Mouse (Mus musculus) ZHBTc4 (cell line): Measurements from ENCODE around the gene Gm20388.
A peak's percentile ranks its signal among the peaks of the same experiment; 100 is the strongest.

Experiments used
- DNase-seq: peaks from one replicate; pipeline ENCODE4 v3.0.0-alpha.2; 2011; ENCODE audit warnings: low read depth, low spot score

The Gm20388 gene

DNA sequence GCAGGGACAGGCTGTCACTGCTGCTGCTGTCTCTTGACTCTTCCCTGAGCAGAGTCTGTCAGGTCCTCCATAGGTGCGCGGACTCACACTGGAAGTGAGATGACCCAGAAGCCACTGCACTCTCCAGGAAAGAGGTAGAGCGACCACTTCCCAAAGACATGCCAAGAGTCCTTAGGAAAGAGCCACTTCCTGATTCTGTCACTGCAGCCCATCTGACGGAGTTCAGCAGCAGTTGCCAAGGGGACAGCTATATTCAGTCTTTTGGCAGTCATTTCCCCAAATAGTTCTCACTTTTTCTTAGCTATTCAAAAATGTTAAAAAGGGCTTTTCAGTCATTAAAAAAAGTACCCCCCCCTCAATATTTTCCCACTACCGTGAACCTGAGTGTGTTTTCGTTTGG, 2111.6 kb downstream of the Gm20388 start:
- DNase-seq = no peak

DNA sequence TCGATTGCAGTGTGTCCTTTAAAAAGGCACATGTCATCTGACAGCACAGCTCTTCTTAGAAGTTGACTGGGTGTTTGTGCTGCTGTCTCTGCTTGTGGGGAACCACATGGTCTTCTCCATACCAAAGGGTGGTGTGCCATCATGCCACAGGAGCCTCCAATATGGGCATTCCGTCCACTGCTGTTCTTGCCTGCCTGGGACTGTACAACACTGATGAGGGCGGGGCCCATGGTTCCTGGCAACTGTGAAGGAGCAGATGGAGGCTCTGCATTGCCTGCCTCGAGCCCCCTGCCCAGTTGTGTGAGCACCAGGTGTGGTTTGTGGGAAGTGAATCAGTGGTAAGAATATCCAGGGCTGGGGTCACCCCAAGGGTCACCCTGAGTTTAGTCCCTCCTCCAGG, 2112.1 kb downstream of the Gm20388 start:
- DNase-seq = no peak

DNA sequence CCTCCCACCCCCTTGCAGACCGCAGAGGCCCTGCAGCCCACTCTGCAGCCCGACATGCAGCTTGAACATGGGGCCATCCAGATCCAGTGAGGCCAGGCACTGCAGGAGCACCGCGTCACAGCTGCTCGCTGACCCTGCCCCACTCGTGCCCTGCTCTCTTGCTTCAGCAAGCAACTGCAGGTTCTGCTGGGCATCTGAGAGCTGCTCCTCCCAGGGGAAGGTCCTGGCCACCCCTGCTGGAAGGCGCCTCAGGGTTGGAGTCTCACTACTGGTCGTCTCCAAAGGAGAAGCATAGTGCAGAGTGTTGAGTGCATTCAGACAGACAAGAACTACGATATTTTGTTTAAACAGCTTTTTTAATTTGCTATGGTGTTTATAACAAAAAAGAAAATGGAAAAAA, 2114.9 kb downstream of the Gm20388 start:
- no peak for DNase-seq

DNA sequence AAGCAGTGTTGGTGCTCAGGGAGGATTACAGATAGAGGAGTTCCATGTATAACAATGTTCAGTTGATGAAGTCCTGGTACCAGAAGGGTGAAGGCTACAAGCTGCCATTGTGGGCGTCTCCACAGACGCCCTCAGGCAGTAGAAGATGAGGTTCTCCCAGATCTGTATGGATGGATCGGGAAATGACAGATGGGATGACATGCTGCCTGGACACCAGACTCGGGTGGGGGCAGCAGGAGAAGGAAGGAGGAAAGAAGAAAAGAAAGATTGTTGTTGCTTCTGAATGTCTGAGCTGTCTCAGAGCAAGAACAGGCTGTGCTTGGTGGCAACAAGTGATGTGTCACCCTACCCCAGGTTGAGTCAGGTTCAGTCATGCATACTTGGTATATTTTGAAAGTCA, 2117.5 kb downstream of the Gm20388 start:
- DNase-seq = no peak

DNA sequence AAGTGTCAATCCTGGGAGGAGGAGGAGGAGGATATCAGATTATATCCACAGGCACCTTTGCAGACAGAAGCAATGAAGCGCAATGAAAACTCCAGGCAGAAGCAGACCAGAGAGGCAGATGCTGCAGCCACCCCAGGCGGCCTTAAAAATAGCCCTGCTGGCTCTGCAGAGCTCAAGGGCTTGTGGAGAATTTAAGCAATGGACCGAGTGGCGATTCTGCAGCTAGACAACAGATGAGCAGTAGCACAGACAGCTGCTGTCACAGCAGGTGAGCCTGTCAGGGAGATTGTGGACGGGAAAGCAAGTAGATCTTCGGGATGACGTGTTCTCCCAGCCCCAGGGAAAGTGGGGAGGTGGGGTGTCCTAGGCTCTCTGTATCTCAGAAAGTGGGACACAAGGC, 2120.3 kb downstream of the Gm20388 start:
- DNase-seq = no peak

DNA sequence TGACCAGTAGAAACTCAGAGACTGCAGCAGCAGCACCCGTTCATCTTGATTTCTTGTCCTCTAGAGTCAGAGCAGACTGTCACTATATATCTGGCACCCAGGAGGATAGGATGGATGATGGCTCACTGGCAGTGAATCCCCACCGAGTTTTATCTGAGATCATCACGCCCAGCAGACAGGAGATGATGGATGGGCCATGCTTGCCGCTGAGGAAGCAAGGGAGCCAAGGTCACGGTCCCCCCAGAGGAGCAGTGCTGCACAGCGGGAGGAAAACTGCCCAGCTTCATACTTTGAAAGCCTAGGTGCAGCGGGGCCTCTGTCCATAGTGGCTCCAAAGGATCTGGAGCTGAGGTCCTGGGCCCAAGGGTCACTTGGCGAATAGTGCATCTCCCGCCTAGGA, 2122.1 kb downstream of the Gm20388 start:
- DNase-seq = no peak

DNA sequence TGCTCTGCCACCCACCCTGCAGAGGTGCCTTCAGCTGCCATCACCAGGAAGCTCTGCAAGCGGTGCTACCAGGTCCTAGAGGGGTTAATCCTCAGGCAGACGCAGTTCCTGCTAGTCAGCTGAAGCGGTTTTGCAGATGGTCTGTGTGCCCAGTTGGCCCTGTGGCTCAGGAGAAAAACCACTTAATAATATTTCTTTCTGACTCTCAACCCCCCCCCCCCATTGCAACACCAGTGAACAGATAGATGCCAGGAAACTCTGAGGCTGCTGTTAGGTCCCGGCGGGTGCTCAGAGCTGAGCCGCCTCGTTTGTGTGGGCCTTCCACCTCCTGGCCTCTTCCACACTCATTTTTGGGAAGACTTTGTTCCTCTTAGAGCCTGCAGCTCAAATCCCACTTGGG, 2124.9 kb downstream of the Gm20388 start:
- no peak for DNase-seq

DNA sequence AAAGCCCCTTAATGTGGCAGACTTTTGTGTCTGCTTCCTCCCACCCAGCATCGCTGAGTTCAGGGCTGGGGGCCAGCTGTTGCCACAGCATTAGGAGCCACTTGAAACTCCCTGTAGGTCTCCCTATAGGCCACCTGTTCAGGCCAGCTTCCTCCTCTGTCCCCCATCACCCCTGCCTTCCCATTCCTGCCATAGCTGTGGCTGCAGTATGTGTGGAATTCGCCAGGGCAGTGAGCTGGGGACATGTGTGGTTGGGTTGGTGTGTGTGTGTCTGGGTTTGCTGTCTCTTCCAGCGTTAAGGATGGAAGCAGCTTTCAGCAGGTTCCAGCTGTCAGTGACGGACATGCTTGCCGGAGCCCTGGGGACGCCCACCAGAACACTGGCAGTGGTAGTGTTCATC, 2125.7 kb downstream of the Gm20388 start:
- no peak for DNase-seq

DNA sequence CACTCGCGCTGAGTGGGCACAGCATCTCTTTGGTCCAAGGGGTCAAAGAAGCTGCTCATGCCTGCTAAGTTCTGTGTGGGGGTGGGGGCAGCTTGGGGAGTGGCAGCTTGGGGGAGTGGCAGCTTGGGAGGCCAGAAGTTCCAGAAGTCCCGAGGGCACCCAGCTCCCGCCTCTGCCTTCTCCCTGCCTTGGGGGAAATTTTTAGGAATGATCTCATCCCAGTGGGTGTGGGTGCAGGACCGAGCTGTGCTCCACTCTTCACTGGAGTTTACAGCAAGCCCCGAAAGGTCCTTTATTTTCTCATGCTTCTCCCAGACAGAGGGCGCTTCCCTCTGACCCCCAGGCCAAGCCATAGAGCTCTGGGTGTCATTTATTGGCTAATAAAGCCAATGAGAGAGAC, 2126.6 kb downstream of the Gm20388 start:
- DNase-seq = no peak

DNA sequence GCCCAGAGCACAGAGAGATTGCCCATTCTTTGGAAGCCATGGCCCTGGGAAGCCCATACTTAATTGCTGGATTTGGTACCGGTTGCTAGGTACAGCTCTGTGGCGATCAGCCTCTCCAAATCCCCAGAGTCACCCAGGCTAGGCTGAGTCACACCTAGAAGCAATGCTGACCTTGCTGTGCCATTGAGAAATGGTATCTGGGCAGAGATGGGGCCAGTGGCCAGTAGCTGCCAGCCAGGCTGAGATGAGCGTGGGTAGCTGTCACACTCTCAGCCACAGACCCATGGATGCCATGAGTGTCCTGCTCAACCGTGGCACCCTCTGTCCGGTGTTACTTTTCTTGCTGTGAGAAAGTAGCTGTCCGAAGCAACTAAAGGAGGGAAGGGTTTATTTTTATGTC, 2127.4 kb downstream of the Gm20388 start:
- no peak for DNase-seq

DNA sequence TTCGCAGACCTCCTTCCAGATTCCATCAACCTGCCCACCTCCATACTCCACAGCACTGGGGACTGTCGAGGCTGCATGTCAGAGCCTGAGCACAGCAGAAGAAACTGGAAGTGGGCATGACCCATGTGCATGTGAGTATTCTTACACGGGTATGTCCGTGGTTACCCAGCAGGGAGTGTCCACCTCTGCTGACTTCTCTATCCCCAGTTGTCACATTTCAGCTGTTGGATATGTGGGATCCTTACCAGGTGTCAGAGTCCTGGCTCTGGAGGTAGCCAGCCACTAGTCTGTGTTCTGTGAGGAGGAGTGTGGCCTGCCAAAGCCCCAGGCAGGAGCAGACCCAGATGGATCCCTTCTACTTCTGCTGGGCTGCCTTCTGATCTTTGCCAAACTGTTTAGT, 2128.8 kb downstream of the Gm20388 start:
- DNase-seq = no peak

DNA sequence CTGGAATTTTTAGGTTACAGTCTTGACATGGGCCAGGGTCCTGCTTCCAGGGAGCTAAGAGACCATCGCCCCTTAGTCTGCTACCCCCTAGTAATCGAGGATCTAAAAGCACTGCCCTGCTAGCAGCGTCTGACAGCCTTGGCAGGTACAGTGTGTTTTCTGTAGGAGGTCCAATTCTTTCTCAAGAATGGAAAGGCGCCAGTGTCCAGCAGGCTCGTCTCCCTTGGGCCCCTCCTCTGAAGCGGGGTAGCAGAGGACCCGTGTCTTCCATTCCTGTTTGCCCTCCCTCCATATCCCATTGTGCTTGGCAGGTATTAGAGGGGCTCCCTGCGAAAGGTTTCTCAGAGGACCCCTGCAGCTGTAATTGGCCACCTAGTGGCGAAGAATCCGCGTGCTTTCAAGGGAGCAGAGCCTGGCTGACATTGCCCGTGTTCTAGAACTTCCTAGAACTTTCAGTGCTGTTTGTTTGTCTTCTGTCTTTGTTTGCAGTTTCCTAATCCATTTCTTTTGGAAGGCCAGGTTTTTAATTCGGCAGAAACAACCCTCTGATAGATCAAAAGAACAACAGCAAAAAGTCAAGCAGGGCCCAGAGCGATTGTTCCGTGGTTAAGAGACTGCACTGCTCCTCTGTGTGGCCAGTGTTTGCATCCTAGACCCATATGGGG, 2136.7 kb downstream of the Gm20388 start:
- no peak for DNase-seq

DNA sequence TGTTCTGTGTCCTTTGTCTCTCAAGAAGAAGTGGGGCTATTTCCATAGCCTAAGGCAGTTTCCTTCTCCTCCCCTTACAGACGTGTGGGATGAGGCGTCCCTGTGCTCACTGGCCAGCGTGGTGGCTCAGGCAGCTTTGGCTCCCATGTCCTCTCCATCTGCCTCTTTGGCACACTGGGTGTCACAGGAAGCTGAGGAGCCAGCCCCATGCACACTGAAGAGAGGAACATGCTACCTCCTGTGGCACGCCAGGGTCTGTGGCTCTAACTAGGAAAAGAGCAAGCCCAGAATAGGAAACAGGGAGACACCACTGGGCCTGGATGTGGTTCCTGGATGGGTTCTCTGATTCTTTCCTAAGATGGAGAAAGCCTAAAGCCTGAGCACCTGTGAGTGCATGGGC, 2138.6 kb downstream of the Gm20388 start:
- DNase-seq = no peak

DNA sequence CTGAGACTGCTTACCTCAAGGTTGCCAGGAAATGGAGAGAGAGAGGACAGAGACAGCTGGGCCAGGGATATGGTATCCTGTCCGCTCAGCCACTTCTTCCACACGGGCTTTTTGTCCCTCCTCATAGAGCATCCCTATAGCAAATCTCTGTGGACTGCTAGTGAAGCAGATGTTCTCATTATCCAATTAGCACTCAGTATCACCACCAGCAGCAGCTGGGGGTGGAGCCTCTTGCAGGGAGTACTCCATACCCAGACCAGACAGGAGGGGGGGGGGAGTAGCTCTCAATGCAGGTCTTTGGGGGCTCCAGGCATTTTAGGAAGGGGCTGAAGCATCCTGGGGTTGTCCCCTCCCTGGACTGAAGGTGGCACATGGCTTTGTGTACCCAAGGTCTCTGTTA, 2139.3 kb downstream of the Gm20388 start:
- no peak for DNase-seq

DNA sequence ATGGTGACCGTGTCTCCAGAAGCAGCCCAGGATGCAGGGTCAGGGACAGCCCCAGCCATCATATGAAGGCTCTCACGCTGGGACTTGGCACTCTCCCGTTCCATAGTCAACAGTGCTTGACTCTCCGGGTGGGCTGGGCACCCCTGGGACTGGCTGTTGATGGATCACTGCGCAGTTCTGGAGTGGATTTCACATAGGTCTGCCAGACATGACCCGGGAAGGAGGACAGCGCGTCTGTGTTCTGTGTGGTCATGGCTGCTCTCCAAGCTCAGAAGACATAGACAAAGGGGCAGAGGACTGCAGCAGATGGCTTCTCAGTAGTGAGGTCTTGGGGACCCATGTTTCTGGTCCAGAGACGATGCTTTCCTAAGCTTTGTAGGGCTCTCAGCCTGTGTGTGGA, 2140.0 kb downstream of the Gm20388 start:
- no peak for DNase-seq

DNA sequence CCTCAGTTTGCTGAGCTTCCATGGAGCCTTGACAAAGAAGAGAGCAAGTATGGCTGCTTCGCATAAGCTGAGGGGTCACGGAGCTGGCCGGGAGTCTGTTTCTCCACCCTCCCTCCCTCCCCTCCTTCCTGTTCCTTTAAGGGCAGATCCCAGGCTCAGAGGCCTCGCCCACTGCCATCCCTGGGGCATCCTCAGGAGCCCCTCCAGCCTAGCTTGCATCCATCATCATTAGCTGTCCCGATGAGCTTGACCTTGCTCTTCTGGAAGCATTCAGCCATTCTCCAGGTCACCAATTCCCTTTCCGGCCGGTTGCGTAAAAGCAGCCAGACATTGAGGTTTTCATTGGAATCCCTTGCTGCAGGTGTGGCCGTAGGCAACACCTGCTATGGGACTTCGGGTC, 2144.7 kb downstream of the Gm20388 start:
- DNase-seq = peak; percentile 65

DNA sequence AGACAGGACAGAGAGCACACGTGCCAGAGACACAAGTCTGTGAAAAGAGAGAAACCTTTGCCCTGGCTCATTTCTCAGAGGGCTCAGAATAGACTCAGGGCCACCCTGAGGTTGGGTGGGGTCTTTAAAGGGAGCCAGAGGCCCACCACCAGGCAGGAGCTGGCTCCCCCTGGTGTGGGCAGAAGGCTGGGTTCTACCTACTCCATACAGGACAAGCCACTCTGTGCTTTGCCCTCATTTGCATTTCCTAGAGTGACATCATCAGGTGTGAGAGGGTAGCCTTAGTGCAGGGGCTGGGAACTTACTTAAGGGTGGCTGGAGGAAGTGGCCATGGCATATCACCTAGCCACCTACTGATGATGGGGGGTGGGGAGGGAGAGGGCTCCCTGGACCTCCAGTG, 2145.5 kb downstream of the Gm20388 start:
- DNase-seq = no peak

DNA sequence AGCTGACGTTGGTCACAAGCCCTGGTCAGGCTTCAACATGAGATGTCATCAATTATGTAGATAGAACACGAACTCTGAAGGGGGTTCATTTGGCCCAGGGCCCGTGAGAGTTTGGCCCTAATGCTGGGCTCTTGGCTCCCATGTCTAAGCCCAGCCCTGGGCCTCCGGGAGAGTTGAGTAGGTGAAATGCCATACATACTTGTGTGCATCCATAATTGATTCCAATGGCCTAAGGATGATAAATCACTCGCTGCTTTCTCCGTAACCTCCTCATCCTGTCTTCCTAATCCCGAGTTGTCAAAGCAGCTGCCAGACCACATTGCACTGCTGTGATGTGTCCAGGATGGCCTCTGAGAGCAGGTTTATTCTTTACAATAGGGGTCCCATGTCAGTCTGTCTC, 2146.2 kb downstream of the Gm20388 start:
- no peak for DNase-seq

DNA sequence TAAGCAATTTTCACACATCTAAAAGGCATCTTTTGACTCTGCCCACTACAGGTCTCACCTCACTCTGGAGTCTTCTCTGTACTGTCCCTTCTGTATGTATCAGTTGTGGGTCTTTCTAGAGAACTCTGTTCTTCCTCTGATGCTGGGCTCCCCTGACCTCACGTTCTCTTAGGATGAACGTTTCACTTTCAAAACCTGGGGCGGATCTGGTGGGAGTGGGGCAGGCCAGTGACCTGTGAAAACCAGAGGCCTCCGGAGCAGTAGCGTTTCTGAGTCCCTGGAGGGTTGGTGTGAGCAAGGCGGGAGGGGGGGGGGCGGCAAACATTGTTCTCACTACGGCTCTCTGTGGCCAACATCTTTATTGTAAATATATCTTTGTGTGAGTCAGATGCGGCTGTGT, 2147.9 kb downstream of the Gm20388 start:
- no peak for DNase-seq

DNA sequence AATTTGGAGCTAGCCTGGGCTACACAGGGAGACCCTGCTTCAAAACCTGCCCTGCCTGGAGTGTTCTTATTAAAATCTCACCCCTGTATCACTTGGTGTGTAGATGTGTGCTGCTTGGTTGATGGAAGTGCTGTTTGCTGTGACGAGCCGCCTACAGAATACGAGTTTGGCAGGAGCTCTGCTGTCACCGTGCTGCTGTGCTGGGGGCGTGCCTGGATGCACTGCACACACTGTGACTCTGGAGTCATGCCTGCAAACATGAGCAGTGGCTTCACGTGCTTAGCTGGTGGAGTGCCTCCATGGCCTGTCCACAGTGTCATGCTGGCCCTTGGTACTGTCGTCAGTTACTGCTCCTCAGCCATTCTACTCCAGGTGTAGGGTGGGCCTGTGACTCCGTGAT, 2148.3 kb downstream of the Gm20388 start:
- no peak for DNase-seq

DNA sequence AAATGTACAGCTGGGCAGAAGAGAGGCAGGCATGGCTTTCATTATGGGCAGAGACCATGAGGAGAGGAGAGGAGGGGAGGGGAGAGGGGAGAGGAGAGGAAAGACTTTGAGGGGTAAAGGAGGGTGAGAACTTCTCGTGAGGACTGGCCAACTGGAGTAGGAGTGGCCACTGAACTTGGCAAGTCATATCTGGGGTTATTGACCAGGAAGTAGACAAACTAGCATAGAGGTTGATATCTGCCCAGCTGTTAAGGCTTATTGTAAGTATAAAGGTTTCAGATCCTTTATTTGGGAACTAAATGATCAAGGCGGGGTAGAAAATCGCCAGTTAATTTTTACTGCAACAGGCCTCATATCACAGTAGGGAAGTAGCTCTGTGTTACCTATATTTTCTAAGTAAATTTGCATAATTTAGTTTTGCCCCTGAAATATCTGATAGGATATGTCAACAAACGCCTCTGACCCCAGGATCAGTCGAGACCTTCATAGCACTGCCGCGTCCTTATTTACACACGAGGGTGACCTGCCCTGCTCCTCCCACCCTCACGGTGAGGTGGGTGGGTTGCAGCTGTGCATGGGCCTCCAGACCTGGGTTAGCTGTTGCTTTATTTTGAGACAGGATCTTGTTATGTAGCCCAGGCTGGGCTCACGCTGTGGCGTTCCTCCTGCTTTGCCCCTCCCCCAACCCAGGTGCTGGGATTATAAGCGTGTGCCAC, 2152.0 kb downstream of the Gm20388 start:
- no peak for DNase-seq

DNA sequence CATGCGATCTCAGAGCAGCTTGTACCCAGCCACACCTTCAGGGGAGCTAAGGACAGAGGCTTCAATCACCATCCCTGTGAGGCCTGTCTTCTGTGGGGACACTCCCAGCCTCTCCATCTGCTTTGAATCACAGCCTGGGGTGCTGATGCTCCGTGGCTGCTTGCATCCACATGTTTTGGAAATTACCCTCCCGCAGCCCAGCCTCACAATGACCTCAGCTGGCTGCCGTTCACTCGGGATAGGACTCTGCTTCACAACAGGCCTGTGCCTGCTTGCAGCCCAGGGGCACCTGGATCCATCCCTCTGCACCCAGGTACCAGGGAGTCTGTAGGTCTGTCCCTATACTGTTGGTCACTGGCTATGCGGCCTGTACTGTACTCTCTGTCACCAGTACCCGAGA, 2153.7 kb downstream of the Gm20388 start:
- DNase-seq = no peak

DNA sequence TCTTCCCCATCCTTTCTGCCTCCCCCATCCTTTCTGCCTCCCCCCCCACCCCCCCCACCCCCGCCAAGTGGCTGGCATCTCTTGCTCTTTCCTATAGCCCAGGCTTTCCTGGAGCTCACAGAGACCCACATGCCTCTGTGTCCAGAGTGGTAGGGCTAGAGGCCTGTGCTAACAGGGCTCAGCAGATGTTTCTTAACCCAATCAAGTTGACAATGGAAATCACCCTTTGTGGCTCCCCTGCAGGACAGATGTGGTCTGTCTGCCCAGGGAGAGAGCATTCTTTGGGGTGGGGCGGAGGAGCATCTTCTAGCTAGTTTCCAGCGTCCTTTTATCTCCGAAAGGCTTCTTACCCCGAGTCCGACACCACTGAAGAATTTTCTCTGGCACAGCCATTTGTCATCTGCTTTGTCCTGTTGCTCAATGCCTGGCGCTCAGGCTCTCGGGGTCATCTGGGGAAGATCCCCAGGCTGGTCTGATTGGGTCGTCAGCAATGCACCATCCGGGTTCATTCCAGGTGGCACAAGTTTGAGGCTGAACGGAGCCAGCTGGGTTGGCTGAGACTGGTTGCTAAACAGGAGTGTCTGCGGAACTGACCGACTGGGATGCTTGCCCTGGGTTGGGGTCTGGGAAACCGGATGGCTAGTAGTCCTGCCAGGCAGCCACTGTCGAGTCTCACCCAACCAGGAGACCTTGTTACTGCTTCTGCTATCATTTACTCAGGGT, 2157.3 kb downstream of the Gm20388 start:
- DNase-seq = no peak
